ENCODE assay signal across 21 mouse cellular contexts in genomic region chr19:56358890-56359289, GRCm38 (mm10). TPM values are rescaled to one million over a fixed set of nuclear protein-coding genes. Genes with fewer than 3 reads are reported as not detected.
DNase-seq lines count a peak whose midpoint lies in the region; TF ChIP-seq lines count a peak whose summit lies in the region.
"Had no signal": no experiment of that assay in that cellular context is flagged by ENCODE, and none has a peak within 500 bp of the region (broad histone marks: within the 10 kb centered on the region; RNA-seq: fewer than 3 reads in every experiment).

No protein-coding gene starts in this region.

- DNase-seq in 416B (ENCODE audit: low read depth), result peak; percentile 73
- no peak for DNase-seq in urinary bladder, postnatal 36 days (ENCODE audit: low spot score in 2 of 2)
- no peak for DNase-seq in frontal cortex, postnatal 25 days (ENCODE audit: low spot score in 2 of 2)
- DNase-seq: adrenal gland, adult 8-10 months; adrenal gland, postnatal 14 days; adrenal gland, postnatal 36 days; B cell, adult 2 months; cerebellum, adult 11-12 months; cerebellum, adult 2 months; cerebellum, adult 9-10 months; cerebellum, postnatal 10 days; cerebellum, postnatal 25 days; forebrain, postnatal 0 days had no signal

- H3K27me3 ChIP-seq in C2C12 (ENCODE audit: control insufficient read depth, insufficient read depth, insufficient read length), result no peaks in the 10 kb centered on the region
- no peaks in the 10 kb centered on the region for H3K27me3 ChIP-seq in myocyte (ENCODE audit: control insufficient read depth, insufficient read depth, insufficient read length)
- H3K27me3 ChIP-seq: embryonic facial prominence, embryonic 12.5 days; forebrain, embryonic 13.5 days; forebrain, embryonic 15.5 days; Patski had no signal

- H3ac ChIP-seq in C2C12 (ENCODE audit: control insufficient read depth, insufficient read length, low read depth) (no peak overlapping the region), myocyte (ENCODE audit: control insufficient read depth, insufficient read length) (no peak overlapping the region)

- H3K79me2 ChIP-seq in C2C12 (ENCODE audit: control insufficient read depth, insufficient read depth) (no peaks in the 10 kb centered on the region), myocyte (ENCODE audit: control insufficient read depth, insufficient read depth) (no peaks in the 10 kb centered on the region)

- no peak overlapping the region for H3K4me2 ChIP-seq in myocyte (ENCODE audit: low read depth)
- H3K4me2 ChIP-seq: embryonic facial prominence, embryonic 12.5 days; forebrain, embryonic 13.5 days; forebrain, embryonic 15.5 days had no signal

- no peak for TF ChIP-seq CTCF in C2C12 (IDR thresholded peaks at IDR 0.05; ENCODE audit: control insufficient read depth, insufficient read depth, insufficient read length)

- no peak overlapping the region for H3K4me3 ChIP-seq in C2C12 (ENCODE audit: insufficient read depth, poor library complexity, severe bottlenecking)
- no peak overlapping the region for H3K4me3 ChIP-seq in myocyte
- H3K4me3 ChIP-seq: embryonic facial prominence, embryonic 10.5 days; embryonic facial prominence, embryonic 12.5 days; forebrain, embryonic 13.5 days; forebrain, embryonic 15.5 days had no signal

- no peaks in the 10 kb centered on the region for H3K79me3 ChIP-seq in C2C12 (ENCODE audit: low read depth)

- H3K36me3 ChIP-seq in C2C12 (ENCODE audit: control insufficient read depth, insufficient read depth) (no peaks in the 10 kb centered on the region), myocyte (ENCODE audit: control insufficient read depth, insufficient read depth) (no peaks in the 10 kb centered on the region)
- H3K36me3 ChIP-seq: embryonic facial prominence, embryonic 10.5 days; embryonic facial prominence, embryonic 12.5 days; forebrain, embryonic 15.5 days had no signal

- TF ChIP-seq POLR2A in myocyte (IDR thresholded peaks at IDR 0.05; ENCODE audit: insufficient read length, low read depth), result no peak

TF ChIP-seq in C2C12, 6 proteins besides CTCF, POLR2A, EP300 and RAD21:
- TF ChIP-seq CEBPB (IDR thresholded peaks at IDR 0.05; ENCODE audit: low read depth) (no peak), USF1 (IDR thresholded peaks at IDR 0.05; ENCODE audit: low read depth) (peak; percentile 59), FOSL1 (IDR thresholded peaks at IDR 0.05; ENCODE audit: insufficient read depth, low read length, poor library complexity, severe bottlenecking) (no peak)

TF ChIP-seq in myocyte, 11 proteins besides CTCF, POLR2A, EP300 and RAD21:
- TF ChIP-seq CEBPB (IDR thresholded peaks at IDR 0.05; ENCODE audit: insufficient read depth, poor library complexity, severe bottlenecking) (no peak), USF1 (IDR thresholded peaks at IDR 0.05; ENCODE audit: low read depth) (peak; percentile 60)

RNA-seq across cellular contexts. Expression of gene Nrap, which starts 30.9 kb away (rescaled TPM):
- polyA plus RNA-seq in C2C12 (2012; fragmentation: generic; extraction: Trizol), result 0.88 TPM
- 25.5 TPM for polyA plus RNA-seq in myocyte (2012; fragmentation: generic; extraction: Trizol)
- polyA plus RNA-seq: activated CD4-positive, CD25-positive, alpha-beta regulatory T cell, adult 4 months had no signal

RNA-seq across cellular contexts. Expression of gene Casp7, which starts 38.0 kb away (rescaled TPM):
- polyA plus RNA-seq in C2C12 (2012; fragmentation: generic; extraction: Trizol), result 9.1 TPM
- 6.6 TPM for polyA plus RNA-seq in myocyte (2012; fragmentation: generic; extraction: Trizol)

Comparison
In these comparisons a context has a peak if more than half of its experiments do, and no peak if none do; other contexts are left out.
1. RNA of gene Nrap, which starts 30.9 kb away (polyA plus RNA-seq): 25.5 TPM in myocyte (single experiment); 0.88 TPM in C2C12 (single experiment); every median in the first group is over 10 times any median in the second.